Mouse (Mus musculus): ENCODE measurements around the gene Vmn2r112. TPM values are rescaled to one million over a fixed set of nuclear protein-coding genes. Genes with fewer than 3 reads are reported as not detected.

Vmn2r112 gene
- not detected in 2 replicates for polyA plus RNA-seq (2012; rRNA removed; ENCODE audit: low replicate concordance)

GRCm38 (mm10) chr17:22600651-22601050 lies at the start of gene Vmn2r112:
Vmn2r112 (plus strand) TSS chr17:22600951.

GRCm38 (mm10) chr17:22573382-22573781 lies 27.4 kb upstream of the Vmn2r112 start, which contains the start of gene Vmn2r111:
Vmn2r111 (minus strand) TSS chr17:22573482.

Other genes with a start within 250 kb of the Vmn2r112 start
- gene Zfp944, start 239.6 kb upstream of the Vmn2r112 start, polyA plus RNA-seq (2012; rRNA removed; ENCODE audit: low replicate concordance), result 2.7 and 3.3 TPM in 2 replicates
- 0.60 and 1.0 TPM in 2 replicates for gene Zfp758, start 239.5 kb upstream of the Vmn2r112 start, polyA plus RNA-seq (2012; rRNA removed; ENCODE audit: low replicate concordance)
- gene Zfp946, start 176.7 kb upstream of the Vmn2r112 start, polyA plus RNA-seq (2012; rRNA removed; ENCODE audit: low replicate concordance), result 1.6 and 2.4 TPM in 2 replicates
- not detected in 2 replicates for gene Vmn2r111, start 27.5 kb upstream of the Vmn2r112 start, polyA plus RNA-seq (2012; rRNA removed; ENCODE audit: low replicate concordance)

All from mammary gland, adult 2 months (tissue).